Mouse (Mus musculus): ENCODE data around the gene Slc25a22.

- no peak for TF ChIP-seq MAX (IDR thresholded peaks at IDR 0.05; ENCODE audit: low read length)
- no peak for TF ChIP-seq POLR2AphosphoS2 (IDR thresholded peaks at IDR 0.05; ENCODE audit: low read depth, low read length)
- no peak for TF ChIP-seq HCFC1 (IDR thresholded peaks at IDR 0.05; ENCODE audit: low read depth, low read length)
- no peak for TF ChIP-seq POLR2A (IDR thresholded peaks at IDR 0.05; ENCODE audit: low read depth, low read length)
- TF ChIP-seq RAD21 (IDR thresholded peaks at IDR 0.05; ENCODE audit: low read depth, low read length) = no peak
- no peak for TF ChIP-seq RCOR1 (conservative IDR thresholded peaks at IDR 0.05; ENCODE audit: low read depth, low read length)
- TF ChIP-seq EP300 (IDR thresholded peaks at IDR 0.05; ENCODE audit: low read length) = no peak
- TF ChIP-seq CTCF (conservative IDR thresholded peaks at IDR 0.05 in 1 of 2, IDR thresholded peaks at IDR 0.05 in 1 of 2; ENCODE audit: low read depth in 2 of 2, low read length in 2 of 2) = no peak
- TF ChIP-seq ZNF384 (IDR thresholded peaks at IDR 0.05; ENCODE audit: low read depth, low read length) = no peak
Observed at GRCm38 (mm10) chr7:141416144-141416841, 21.4 kb downstream of the Slc25a22 start.

All from CH12.LX (cell line).